Mouse (Mus musculus): ENCODE measurements around the gene Ptger1.

DNA sequence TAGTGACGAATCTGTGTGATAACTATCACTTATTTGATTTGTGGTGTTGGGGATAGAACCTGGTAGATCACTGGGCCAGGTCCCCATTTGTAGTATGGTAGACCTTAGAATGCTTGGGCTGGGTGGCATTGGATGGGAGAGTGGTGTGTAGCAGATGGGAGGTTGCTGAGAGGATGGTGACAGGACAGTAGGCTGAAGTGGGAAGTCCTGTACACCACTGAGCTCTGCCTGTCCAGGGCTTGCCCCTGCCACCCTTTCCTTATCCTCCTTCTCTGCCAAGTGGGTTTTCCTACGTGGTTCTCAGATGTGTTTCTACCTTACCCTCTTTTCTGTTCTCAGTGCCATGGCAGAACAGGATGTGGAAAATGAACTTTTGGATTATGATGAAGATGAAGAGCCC, 52.6 kb downstream of the Ptger1 start:
- TF ChIP-seq EP300 (IDR thresholded peaks at IDR 0.05; ENCODE audit: low read depth) (no peak), CTCF (IDR thresholded peaks at IDR 0.05; ENCODE audit: low read depth) (no peak)
